Mouse (Mus musculus) midbrain, embryonic 16.5 days (tissue): Measurements from ENCODE around the gene Sema3f. TPM values are rescaled to one million over a fixed set of nuclear protein-coding genes. Genes with fewer than 3 reads are reported as not detected.

Source experiments
- ATAC-seq: fragments of 200-750 bp; cut with Nextera tagmentation; 2 replicates; pipeline ENCODE4 v1.8.0; 2017; ENCODE audit warnings: moderate TSS enrichment
- H3K27ac ChIP-seq: fragments of 300-500 bp; sonication (generic); 2 replicates; pipeline ENCODE4 v1.5.1; 2014; ENCODE audit warnings: mild to moderate bottlenecking, low read length, mixed read lengths
- H3K27me3 ChIP-seq: fragments of 300-500 bp; sonication (generic); 2 replicates; pipeline ENCODE4 v1.6.1; 2014; ENCODE audit warnings: low read depth, low read length, mixed read lengths; ENCODE audit not compliant: control insufficient read depth, insufficient read depth
- H3K36me3 ChIP-seq: fragments of 300-500 bp; sonication (generic); 2 replicates; pipeline ENCODE4 v1.6.1; 2014; ENCODE audit warnings: mild to moderate bottlenecking, low read length, moderate library complexity, mixed read lengths; ENCODE audit not compliant: control insufficient read depth, insufficient read depth
- H3K4me1 ChIP-seq: fragments of 300-500 bp; sonication (generic); 2 replicates; pipeline ENCODE4 v1.6.1; 2014; ENCODE audit warnings: mild to moderate bottlenecking, low read length, mixed read lengths; ENCODE audit not compliant: control insufficient read depth, insufficient read depth
- H3K4me2 ChIP-seq: fragments of 300-500 bp; sonication (generic); 2 replicates; pipeline ENCODE4 v1.6.1; 2014; ENCODE audit warnings: mild to moderate bottlenecking, low read length, mixed read lengths
- H3K4me3 ChIP-seq: fragments of 300-500 bp; sonication (generic); 2 replicates; pipeline ENCODE4 v1.5.1; 2014; ENCODE audit warnings: low read depth, mild to moderate bottlenecking, low read length, moderate library complexity, mixed read lengths
- H3K9ac ChIP-seq: fragments of 300-500 bp; sonication (generic); 2 replicates; pipeline ENCODE4 v1.6.1; 2014; ENCODE audit warnings: low read depth, low read length, mixed read lengths
- H3K9me3 ChIP-seq: fragments of 300-500 bp; sonication (generic); replicated peaks from 2 replicates; pipeline ENCODE4 v1.6.1; 2014; ENCODE audit warnings: mild to moderate bottlenecking, low read length, mixed read lengths; ENCODE audit not compliant: control insufficient read depth, poor library complexity, severe bottlenecking
- WGBS: fragments of 180-500 bp; shearing (Covaris S2); extraction: QIAGEN DNeasy Blood & Tissue Kit; methylation state at CpG from one replicate; pipeline ENCODE4 v1.1.7; 2014; 5-methylcytosine and 5-hydroxymethylcytosine counted together
- polyA plus RNA-seq: library from polyadenylated mRNA; unstranded; fragments of >200 nt; fragmentation: Nextera tagmentation; extraction: Ambion mirVana; gene quantifications from 2 replicates; pipeline ENCODE4 v1.2.1, GENCODE M21; 2015

The Sema3f gene
- polyA plus RNA-seq, result 16.6 and 19.2 TPM in 2 replicates

DNA sequence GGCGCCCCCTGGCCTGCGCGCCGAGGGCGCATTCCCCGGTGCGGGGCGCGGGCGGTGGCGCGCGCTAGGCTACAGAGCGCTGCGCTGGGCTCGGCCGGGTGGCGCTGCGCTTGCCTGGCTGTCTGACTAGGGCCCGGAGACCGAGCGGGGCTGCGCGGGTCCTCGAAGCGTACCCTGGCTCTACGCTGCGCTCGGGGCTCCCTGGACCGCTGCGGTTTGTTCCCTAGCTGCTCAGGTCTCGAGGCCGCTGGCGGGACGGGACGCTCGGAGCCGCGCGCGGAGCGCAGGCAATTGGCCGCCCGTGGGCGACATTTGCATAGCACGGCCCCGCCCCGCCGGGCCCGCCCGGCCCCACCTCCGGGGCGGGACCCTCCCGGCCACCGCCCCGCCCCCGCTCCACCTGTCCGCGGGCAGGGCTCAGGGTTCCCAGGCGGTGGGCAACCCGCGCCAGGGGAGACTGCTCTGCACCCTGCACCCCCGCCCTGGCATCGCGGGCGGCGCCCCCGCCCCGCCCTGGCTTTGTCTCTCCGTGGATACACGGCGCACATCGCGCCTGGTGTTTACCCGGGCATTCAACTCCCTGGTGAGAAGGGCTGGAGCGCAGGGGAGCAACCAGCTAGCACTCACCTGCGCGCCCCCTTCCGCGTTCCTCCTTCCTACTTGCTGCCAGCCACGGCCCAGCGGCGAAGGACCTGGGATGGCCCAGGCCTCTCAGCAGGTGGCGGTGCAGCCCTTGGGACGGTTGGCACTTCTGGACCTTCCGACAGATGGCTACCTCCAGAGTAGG lies at the start of gene Sema3f:
TSS of gene Sema3f (minus strand) at position 779 of the 787 bp plus-strand sequence.
- Histone ChIP-seq H3K4me2 (peak within 1 kb of the TSS; percentile 72), H3K27ac (peak within 1 kb of the TSS; percentile 91), H3K4me1 (peaks cover 43% of the 10 kb centered on the region), H3K36me3 (peaks cover 2% of the 10 kb centered on the region), H3K9ac (peak within 1 kb of the TSS; percentile 98), H3K9me3 (no peaks in the 10 kb centered on the region), H3K4me3 (peak within 1 kb of the TSS; percentile 95), H3K27me3 (no peaks in the 10 kb centered on the region)
- peak; percentile 72 for ATAC-seq
- under 1% methylated on average over 64 of the region's 86 CpGs for WGBS

DNA sequence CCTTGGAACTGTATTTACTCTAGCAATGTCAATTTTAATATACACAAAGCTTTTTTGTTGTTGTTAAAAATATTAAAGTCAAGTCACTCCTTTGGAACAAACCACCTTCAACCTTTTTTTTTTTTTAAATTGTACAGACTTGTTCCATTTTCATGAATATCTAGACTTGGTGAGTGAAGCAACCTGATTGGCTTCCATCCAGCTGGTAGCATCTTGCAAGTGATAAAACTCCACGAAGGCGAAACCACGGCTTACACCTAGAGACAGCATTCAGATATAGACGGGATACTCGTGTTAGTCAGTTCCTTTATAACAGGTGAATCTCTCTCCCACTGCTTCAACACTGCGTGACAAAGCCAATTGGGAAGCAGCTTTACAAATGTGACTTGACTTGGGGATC lies 49.3 kb upstream of the Sema3f start:
- no peaks in the 10 kb centered on the region for H3K4me1 ChIP-seq
- no peak overlapping the region for H3K9ac ChIP-seq
- H3K9me3 ChIP-seq, result no peaks in the 10 kb centered on the region
- no peak for ATAC-seq
- no peak overlapping the region for H3K4me2 ChIP-seq
- H3K27me3 ChIP-seq, result no peaks in the 10 kb centered on the region
- peaks cover 50% of the 10 kb centered on the region for H3K36me3 ChIP-seq
- no peak overlapping the region for H3K4me3 ChIP-seq
- 93% methylated on average over 6 of the region's 6 CpGs for WGBS
- no peak overlapping the region for H3K27ac ChIP-seq

DNA sequence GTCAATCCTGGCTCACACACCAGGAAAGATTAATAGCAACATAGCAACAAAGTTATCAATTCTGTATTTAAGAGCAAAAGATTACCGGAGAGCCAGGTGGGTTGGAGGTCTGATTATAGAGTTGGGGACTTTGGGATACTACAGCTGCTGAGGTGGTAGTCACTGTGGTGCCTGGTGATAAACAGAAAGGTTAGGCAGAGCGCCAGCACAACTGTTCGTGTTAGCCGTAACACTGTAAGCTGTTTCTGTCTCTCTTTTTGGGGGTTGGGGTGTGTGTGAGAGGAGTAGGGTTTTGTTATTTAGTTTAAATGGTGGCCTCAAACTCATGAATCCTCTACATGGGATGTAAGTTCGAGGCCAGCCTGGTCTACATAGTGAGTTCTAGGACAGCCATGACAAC lies 40.1 kb upstream of the Sema3f start:
- Histone ChIP-seq H3K36me3 (peaks cover 78% of the 10 kb centered on the region), H3K9ac (no peak overlapping the region), H3K4me1 (no peaks in the 10 kb centered on the region), H3K27ac (no peak overlapping the region), H3K9me3 (no peaks in the 10 kb centered on the region), H3K4me3 (no peak overlapping the region), H3K4me2 (no peak overlapping the region), H3K27me3 (no peaks in the 10 kb centered on the region)
- WGBS, result 96% methylated on average over 5 of the region's 5 CpGs
- no peak for ATAC-seq

DNA sequence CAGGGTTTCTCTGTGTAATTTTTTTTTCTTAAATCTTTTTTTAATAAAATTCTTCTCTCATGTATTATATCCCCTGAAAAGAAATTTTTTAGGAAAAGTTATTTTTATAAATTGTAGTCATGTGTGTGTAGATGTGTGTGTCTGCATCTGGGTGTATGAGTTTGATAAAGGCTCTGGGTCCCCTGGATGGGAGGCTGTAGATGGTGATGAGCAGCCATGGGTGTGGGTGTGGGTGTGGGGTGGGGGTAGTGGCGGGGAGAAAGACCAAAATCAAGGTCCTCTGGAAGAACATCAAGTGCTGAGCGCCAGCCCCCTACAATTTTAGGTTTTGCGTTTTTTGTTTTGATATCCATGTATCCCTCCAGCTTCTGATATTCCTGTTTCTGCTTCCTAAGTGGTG lies 37.8 kb upstream of the Sema3f start:
- 100% methylated on average over 3 of the region's 3 CpGs for WGBS
- Histone ChIP-seq H3K27me3 (no peaks in the 10 kb centered on the region), H3K4me3 (no peak overlapping the region), H3K27ac (no peak overlapping the region), H3K4me1 (no peaks in the 10 kb centered on the region), H3K9me3 (no peaks in the 10 kb centered on the region), H3K4me2 (no peak overlapping the region), H3K9ac (no peak overlapping the region), H3K36me3 (peaks cover 87% of the 10 kb centered on the region)
- no peak for ATAC-seq

DNA sequence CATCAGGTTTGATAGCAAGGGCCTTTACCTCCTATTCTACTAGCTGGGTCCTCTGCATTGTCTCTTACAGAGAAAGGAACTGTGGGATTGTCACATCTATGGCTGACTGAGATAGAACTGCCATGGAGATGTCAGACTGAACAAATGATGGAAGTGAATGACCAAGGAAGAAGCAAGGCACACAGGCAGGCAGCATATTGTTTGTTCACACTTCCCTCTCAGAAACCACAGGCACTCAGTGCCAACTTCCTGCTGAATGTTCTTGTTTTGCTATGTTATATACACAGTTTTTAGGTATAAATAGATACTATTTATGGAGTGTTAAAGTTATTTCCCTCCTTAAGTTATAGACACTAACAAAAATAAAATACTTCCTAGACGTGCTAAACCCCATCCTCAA lies 37.0 kb upstream of the Sema3f start:
- H3K27me3 ChIP-seq, result no peaks in the 10 kb centered on the region

DNA sequence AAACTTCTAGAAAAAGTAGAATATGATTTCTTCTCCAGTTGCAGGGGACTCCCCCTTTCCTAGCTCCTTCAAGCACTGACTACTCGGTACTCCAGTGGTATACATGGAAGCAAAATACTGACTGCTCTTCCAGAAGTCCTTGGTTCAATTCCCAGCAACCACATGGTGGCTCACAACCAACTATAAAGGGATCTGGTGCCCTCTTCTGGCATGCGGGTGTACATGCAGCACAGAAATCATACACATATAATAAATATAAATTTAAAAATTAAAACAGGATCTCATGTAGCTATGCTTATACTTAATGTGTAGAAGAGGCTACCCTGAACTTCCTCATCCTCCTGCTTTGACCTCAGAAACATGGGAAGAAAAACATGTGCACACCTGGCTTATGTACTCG lies 36.4 kb upstream of the Sema3f start:
- WGBS, result 95% methylated on average over 3 of the region's 3 CpGs
- Histone ChIP-seq H3K4me2 (no peak overlapping the region), H3K9ac (no peak overlapping the region), H3K9me3 (no peaks in the 10 kb centered on the region), H3K4me3 (no peak overlapping the region), H3K27me3 (no peaks in the 10 kb centered on the region), H3K36me3 (peaks cover 89% of the 10 kb centered on the region), H3K4me1 (no peaks in the 10 kb centered on the region), H3K27ac (no peak overlapping the region)
- ATAC-seq, result no peak

More for the DNA sequence above, 37.0 kb upstream of the Sema3f start:
- Histone ChIP-seq H3K9ac (no peak overlapping the region), H3K4me1 (no peaks in the 10 kb centered on the region), H3K4me2 (no peak overlapping the region), H3K36me3 (peaks cover 89% of the 10 kb centered on the region), H3K9me3 (no peaks in the 10 kb centered on the region), H3K4me3 (no peak overlapping the region), H3K27ac (no peak overlapping the region)
- WGBS, result 93% methylated on average over 1 of the region's 1 CpGs
- ATAC-seq, result no peak

DNA sequence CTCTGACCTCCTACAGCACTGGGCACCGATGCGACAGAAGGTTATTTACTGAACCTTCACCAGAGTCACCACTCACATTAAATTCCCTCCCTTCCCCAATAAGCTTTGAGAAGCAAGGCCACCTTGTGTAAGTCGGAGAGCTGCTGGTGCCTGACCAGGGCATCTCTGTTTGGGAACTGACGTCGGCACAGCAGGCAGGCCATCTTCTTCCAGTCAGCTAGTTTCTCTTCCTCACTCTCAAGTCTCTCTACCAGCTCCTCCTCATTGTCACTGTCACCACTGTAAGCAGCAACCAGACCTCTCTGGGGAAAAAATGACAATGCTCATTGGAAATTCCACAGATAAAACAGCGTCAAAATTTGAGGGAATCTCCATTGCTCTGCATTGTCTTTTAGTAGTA lies 33.8 kb upstream of the Sema3f start:
- ATAC-seq, result no peak
- 94% methylated on average over 6 of the region's 6 CpGs for WGBS
- Histone ChIP-seq H3K4me2 (no peak overlapping the region), H3K27me3 (no peaks in the 10 kb centered on the region), H3K27ac (no peak overlapping the region), H3K9ac (no peak overlapping the region), H3K36me3 (peaks cover 89% of the 10 kb centered on the region), H3K4me3 (no peak overlapping the region), H3K9me3 (no peaks in the 10 kb centered on the region), H3K4me1 (no peaks in the 10 kb centered on the region)

DNA sequence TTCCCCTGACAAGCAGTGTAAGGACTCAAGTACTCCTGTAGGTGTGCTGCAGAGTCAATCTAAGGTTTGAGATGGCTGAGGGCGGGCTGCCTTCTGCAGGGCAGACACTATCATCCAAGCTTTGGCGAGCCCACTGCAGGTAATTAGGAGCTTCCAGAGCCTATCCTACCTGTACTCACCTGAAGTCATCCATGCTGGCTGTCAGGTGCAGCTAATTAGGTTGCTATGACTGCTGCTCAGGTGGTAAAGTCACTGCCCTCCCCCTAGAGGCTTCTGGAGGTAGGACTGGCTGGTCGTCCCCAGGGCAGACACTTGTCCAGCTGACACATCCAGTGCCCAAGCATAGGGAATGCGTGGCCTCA lies 28.5 kb upstream of the Sema3f start:
- Histone ChIP-seq H3K36me3 (peaks cover 44% of the 10 kb centered on the region), H3K9ac (no peak overlapping the region), H3K27me3 (no peaks in the 10 kb centered on the region), H3K9me3 (no peaks in the 10 kb centered on the region), H3K4me2 (no peak overlapping the region), H3K27ac (peak overlapping the region; percentile 56), H3K4me3 (no peak overlapping the region), H3K4me1 (peaks cover 29% of the 10 kb centered on the region)
- 42% methylated on average over 4 of the region's 4 CpGs for WGBS
- peak; percentile 28; the same call in 1 of the 2 replicates for ATAC-seq

DNA sequence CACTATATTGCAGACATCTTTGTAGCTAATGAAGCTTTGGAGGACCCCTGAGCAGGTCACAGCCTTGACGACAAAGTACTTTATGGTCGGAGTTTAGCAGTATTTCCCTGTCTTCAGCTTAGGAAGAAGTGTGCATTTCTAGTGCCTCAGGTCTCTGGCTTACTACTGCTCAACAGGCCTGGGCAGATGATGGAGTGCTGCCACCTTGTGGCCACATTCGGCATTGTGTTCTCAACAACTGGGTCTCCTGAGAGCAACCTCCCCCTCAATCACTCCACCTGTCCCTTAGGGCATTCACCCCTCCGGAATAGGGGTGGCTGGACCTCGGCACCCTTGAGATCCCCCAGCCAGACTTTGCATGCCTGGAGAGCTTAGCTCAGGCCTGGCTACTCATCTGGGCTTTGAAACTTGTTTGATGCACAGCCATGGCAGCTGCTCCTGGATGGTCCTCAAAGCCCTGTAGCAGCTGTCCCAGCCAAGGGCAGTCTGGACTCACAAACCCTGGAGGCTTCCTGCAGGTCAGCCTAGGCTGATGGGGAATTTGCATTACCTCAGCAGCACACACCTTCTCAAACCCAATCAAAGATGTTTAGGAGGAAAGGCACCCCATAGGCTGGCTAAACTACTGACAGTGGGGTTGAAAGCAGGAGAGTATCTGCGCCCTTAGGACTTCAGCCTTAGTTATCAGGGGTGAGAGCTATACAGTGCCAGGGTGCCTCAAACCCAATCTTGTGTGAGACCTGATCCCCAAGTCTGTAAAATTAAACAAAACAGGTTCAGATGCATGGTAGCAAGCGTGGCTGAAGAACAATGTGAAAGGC lies 28.0 kb upstream of the Sema3f start:
- WGBS, result 19% methylated on average over 7 of the region's 7 CpGs
- peaks cover 39% of the 10 kb centered on the region for H3K36me3 ChIP-seq
- H3K4me2 ChIP-seq, result no peak overlapping the region

More for the DNA sequence above, 28.0 kb upstream of the Sema3f start:
- Histone ChIP-seq H3K27me3 (no peaks in the 10 kb centered on the region), H3K9ac (no peak overlapping the region), H3K4me1 (peaks cover 29% of the 10 kb centered on the region), H3K4me3 (no peak overlapping the region), H3K27ac (peak overlapping the region; percentile 56), H3K9me3 (no peaks in the 10 kb centered on the region)
- peak; percentile 49 for ATAC-seq
